Mouse (Mus musculus): ENCODE results near the gene Gm10160.

GRCm38 (mm10) chr7:81829379-81829894, 26.2 kb downstream of the Gm10160 start, which contains the start of gene Btbd1:
- TF ChIP-seq GATA1 (IDR thresholded peaks at IDR 0.05; ENCODE audit: low read length) (no peak), TAL1 (IDR thresholded peaks at IDR 0.05; ENCODE audit: low read length) (no peak)

All from erythroblast, embryonic 14.5 days (primary cell).